Mouse (Mus musculus) G1E-ER4 (cell line): ENCODE data around the gene Col4a2. TPM values are rescaled to one million over a fixed set of nuclear protein-coding genes. Genes with fewer than 3 reads are reported as not detected.

Experiments used
- GATA1 ChIP-seq: IDR thresholded peaks from one replicate; pipeline ENCODE4 v1.8.0; 2012; ENCODE audit warnings: low read length, inconsistent platforms
- polyA plus RNA-seq: library from polyadenylated mRNA; stranded (reverse); fragments of >175 nt; gene quantifications from 2 replicates; pipeline ENCODE4 v1.2.3, GENCODE M21; 2012

Gene Col4a2
- polyA plus RNA-seq, 1 experiment, result not detected

DNA sequence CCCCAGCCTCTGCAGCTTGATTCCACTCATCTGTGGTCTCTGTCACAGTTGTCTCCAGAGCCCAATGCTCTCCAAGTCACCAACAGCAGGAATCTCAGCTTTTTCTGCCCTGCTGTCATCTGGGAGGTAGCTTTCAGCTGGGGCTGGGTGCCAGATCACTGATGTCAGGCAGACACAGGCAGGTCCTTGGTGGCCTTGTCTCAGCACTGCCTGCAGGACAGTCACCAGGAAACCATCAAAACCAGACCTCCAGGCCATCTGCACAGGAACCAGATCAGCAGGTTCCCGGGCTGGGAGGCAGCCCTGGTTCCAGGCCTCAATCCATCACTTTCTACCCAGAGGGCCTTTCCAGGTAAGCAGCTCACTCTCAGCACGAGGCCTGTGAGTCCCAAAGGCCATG is 149.2 kb downstream of the Col4a2 start:
- no peak for TF ChIP-seq GATA1

DNA sequence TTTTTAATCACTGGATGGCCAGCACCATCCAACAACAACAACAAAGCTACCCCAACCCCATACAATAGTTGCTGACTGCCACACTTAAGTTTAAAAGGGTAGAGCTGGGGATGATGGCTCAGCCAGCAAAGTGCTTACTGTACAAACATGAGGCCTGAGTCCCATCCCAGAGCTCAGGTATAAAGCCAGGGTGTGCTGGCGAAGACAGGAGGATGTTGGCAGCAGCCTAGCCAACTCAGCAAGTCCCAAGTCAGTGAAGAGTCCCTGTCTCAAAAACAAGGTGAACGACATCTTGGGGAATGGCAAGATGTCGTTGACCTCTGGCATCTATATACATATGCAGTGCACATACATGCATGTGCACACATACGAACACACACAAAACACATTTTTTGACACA is 150.0 kb downstream of the Col4a2 start:
- no peak for TF ChIP-seq GATA1

DNA sequence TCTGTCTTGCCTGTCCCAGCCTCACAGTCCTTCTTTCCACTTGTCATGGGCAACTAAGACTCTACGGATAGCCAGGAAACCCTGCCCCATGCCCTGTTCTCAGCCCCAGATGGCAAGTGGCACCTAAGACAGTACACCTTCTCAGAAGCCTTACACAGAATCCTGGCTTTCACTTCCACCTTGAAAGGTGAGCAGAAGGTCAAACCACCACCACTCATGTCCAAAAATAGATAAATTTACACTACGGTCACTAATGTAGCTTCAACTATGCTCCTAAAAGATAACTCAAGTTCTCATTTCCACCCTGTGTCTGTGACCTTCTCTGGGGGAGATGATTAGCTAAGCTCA is 150.9 kb downstream of the Col4a2 start:
- TF ChIP-seq GATA1, result no peak

DNA sequence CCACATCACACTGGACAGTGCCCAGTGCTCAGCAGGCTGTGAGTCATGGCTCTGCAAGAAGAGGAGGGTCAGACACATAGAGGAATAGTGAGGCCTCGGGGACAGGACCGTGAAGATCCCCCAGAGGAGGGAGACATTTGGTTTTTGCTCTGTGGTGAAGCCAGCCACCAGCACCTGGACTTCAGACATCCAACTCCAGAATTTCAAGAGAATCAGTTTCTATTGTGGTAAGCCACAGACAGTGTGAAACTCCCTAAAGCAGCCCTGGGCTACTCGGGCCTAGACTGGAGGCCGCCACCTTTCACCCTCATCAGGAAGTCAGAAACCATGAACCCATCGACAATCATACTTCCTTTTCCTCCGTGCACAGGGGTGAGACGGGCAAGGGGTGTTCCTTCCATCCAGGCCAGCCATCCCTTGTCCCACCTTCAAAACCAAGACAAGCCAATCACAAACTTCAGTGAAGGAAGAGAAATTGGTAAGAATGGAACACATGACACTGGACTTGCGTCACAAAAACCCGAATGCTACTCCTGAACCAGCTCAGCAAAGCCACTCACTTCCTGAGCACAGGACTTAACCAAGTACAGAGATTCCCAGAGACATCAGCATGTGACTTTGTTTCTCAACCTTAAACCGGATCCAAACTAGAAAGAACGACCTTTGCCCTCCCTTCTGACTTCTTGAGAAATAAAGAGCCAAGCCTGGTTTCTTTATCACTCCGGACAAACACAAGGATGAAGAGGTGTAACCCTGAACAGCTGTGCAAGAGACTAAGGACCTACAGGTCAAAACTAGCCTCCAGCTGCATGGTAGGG is 151.5 kb downstream of the Col4a2 start:
- no peak for TF ChIP-seq GATA1

DNA sequence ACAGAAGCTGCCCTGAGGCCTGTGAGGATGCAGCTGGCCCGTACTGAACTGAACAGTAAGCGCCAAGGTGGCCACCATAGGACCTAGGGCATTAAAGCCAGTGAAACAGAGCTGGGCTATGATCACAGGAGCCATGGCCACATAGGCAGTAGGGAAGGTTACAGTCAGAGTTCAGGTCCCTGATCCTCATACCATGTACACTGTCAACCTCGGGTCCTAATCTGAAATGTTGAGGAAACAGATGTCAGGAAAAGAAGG is 152.0 kb downstream of the Col4a2 start:
- TF ChIP-seq GATA1, result no peak

DNA sequence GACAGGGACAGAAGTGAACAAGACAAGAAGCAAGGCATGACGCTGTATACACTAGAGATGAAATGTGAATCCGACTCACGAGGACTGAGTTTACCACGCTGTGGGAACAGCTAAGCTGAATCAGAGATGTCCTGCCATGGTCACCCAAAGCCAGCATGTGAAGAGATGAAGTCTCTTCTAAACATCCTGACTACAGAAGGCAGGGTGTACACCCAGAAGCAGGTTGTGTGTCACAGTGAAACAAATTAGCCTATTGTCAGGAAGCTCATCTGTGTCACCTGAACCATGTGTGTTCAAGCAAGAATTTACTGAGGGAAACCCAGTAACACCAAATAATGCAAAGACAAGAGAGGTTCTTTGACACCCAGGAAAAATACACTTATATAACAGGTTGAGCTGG is 153.0 kb downstream of the Col4a2 start:
- TF ChIP-seq GATA1, result no peak

DNA sequence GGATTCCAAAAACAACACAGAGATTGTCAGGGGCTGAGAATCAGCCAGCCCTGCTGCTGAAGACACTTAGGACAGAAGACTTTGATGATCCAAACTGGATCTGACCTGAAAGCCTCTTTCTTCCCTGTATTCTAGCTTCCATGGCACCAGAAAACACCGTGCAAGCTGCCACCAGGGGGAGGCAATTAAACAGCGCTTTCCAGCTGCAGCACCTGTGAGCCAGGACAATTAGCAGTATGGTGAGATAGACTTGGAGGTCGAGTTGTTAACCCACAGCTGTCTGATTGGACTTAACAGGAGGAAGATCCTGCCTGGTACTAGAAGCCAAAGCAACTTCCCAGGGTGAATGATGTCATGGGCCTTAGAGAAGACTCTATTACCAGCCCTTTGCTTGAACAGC is 156.5 kb downstream of the Col4a2 start:
- TF ChIP-seq GATA1, result no peak

DNA sequence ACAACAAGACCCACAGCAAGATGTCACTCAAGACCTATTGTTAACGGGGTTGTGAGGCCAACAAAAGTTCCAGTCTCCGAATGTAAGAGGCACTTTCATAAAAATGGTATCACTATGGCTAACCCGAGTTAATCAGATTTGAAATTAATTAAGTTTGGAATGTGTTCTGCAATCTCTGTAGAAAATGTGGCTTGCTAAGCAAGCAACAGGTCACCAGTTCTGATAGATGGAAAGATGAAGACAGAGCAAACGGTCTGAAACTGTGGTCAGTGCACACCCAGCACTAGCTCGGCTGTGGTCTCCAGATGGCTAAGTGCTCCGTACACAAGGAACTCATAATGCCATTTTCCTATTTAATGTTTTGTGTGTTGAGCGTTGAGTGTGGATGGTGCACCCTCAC is 158.1 kb downstream of the Col4a2 start:
- TF ChIP-seq GATA1, result no peak

DNA sequence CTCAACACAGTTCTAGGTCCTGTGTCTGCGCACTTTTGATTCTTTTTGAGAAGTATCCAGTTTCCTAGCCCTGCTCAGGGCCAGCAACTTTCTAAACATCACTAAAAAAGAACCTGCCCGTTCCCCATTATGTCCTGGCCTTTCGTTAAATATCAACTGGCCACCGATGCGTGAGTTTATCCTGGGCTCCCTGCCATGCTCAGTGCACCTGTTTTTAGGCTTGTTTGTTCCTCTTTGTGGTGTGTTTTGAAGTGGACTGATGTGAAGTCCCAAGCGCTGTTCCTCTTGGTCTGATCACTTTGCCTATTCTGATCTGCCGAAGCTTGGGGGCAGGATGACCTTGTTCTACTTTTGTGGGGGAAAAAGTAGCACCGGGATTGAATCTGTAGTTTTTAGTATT is 158.7 kb downstream of the Col4a2 start:
- TF ChIP-seq GATA1, result no peak

DNA sequence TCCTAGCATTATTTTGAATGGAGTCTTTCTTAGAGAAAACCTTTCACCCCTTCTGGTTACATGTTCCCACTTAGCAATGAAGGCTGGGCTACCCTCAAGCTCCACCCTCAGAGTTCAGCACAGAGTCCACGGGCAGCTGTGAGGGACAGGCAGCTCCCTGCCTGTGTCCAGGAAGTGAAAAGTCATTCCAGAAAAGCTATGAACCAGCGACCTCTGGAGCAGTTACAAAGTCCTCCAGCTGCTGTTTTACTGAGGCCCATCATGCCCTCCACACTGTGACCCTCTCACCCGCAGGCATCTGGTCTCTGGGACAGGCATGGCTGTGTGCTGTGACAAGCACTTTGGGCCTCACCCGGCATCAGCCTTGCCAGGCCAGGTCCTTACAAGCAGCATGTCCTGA is 160.5 kb downstream of the Col4a2 start:
- no peak for TF ChIP-seq GATA1

DNA sequence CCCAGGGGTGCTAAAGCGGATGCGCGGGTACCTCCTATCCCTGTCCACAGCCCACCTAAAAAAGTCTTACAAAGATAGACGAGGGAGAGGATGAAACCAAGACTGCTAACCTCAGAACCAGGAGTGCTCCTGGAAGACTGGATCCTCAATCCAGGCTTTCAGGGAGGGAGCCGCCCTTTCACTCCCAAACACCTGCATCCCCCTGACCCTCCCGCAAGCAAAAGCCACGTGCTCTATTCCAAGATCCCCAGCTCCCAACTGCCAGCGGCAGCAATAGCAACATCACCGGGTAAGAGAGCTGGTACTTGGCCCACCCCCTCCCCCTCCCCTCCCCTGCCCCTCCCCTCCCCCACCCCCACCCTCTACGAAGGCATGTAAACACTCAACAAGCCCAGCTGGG is 162.8 kb downstream of the Col4a2 start:
- TF ChIP-seq GATA1, result no peak

DNA sequence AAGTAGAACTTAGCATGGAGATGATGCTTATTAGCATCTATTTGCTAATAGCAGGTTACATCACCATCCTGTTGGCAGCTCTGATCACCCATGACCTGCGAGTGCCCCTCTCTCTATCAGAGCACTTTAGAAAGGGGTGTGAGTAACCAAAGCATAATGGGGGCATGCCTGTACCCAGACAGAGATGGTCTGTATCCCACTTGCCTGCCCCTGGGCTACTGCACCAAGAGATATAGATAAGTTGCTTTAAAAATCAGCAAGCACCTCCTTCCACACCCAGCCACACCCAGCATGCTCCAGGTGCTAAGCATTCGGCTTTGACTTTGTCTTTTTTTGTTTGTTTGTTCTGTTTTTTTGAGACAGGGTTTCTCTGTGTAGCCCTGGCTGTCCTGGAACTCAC is 163.3 kb downstream of the Col4a2 start:
- TF ChIP-seq GATA1, result no peak

DNA sequence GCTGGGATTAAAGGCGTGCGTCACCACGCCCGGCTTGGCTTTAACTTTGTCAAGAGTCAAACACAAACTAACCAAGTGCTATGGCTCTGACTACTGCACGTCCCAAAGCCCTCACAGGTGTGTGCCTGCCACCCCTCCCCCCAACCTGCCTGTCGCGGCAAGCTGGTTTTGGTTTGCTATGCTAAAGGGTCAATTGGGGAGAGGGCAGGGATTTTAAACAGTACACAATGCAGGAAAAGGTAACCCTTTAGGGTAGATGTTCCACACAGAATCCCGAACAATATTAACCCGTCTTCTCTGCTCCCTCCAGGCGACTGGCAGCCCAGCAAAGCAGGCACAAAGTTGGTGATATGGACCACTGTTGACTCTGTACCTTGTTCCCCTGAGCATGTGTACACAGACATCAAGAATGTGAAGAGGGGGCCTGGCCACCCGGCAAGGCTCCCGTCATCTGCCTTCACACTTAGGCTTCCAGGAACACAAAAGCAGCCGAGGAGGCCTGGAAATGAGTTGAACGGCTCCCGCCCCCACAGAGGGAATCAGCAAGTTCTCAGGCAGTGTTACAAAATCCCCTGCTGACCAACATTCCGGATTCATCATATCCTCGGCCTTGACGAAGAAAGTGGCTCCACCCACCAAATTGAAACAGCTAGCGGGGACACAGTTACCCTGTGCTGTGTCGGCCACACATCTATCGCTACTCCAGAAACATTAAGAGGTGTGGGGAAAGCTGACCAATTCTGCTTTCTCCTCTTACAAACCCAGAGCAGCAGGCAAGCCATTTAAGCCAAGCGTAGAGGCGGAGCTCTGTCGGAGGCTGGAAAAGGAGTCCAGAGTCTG is 164.0 kb downstream of the Col4a2 start:
- TF ChIP-seq GATA1, result no peak

DNA sequence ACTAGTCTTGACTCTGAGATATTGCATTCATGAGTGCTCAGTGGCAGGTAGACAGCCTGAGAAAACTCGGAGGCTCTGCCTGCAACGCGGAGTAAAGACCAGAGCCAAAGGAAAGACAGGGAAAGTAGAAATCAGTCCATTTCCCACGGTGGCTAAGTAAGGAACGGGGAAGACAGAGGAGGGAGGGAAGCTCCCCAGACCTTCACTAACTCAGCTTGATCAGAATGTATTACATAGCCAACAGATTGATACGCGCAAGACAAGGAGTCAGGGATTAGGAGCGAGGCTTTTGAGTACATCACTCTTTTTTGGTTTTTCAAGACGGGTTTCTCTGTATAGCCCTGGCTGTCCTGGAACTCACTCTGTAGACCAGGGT is 164.6 kb downstream of the Col4a2 start:
- no peak for TF ChIP-seq GATA1

DNA sequence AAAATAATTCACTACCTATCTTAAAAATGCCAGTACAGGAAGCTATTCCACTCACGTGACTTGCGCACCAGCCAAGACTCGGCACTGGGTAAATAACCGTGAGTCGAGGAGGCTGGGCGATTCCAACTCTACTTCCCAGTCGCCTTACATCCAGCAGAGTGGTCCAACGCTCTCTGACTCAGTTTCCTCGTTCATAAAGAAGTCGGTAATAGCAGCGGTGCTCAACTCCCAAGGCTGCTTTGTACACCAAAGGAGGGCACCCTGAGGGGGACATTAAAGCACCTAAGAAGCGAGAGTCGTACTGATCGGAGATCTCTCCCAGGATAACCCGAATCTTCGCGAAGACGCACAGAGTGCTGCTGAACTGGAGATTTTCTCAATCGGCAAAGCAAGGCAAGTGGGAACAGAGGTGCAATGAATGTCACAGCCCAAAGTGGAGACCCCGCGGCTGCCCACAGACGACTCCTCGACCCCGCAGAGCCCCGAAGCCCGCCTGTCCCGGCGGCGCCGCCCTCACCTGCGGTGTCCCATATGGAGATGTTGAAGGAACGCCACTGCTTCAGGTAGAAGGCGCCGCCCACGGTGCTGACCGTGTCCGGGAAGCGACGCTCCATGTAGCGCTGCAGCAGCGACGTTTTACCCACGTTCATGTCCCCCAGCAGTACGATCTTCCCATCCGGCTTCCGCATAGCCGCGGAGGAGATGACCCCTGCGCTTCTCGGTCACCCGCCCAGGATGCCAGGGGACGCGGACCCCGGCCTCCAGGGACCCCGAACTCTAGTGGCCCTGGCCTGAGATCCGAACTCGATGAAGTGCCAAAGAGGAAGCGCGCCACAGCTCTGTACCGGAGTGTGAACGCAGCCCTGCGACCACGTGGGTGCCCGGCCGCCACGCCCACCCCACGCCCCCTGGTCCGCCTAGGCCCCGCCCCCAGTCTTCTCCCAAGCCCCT is 165.5 kb downstream of the Col4a2 start, which contains the start of gene Rab20:
Gene Rab20, minus strand, starts transcription at position 900 of the 951 bp plus-strand sequence.
- TF ChIP-seq GATA1, result no peak
